Mouse (Mus musculus) heart, adult 8-10 months (tissue): Measurements from ENCODE around the gene Zpbp2. TPM values are rescaled to one million over a fixed set of nuclear protein-coding genes. Genes with fewer than 3 reads are reported as not detected.
"Not testable (repeated sequence)": the region's sequence is repeated elsewhere in the genome, so short reads cannot be mapped to it uniquely, and the experiment has no call there.

Experiments used
- DNase-seq: peaks from one replicate; pipeline ENCODE4 v3.0.0; 2022; ENCODE audit warnings: low spot score
- total RNA-seq, 4 experiments: library from RNA; stranded (reverse); gene quantifications; 2 replicates each; pipeline ENCODE4 v1.2.4; 2022

The Zpbp2 gene
- total RNA-seq, 4 experiments from 2014 or later, result not detected

DNA sequence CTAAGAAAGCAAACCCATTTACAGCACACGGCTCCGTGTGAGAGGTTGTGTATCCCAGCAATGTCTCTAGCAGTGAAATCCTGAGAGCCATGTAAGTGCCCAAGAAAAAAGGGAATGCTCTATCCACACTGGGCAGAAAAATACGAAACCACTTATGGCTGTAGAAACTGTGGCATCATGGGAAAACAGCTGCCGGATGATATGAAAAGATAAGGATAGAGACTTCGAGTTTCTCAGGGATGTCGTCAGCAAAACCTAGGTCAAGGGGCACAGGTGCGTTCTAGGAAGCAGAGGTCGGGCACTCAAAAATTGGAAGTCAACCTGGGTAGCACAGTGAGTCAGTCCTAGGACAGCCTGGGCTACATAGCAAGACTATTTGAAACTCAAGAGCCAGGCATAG, 38.4 kb downstream of the Zpbp2 start:
- no peak for DNase-seq

DNA sequence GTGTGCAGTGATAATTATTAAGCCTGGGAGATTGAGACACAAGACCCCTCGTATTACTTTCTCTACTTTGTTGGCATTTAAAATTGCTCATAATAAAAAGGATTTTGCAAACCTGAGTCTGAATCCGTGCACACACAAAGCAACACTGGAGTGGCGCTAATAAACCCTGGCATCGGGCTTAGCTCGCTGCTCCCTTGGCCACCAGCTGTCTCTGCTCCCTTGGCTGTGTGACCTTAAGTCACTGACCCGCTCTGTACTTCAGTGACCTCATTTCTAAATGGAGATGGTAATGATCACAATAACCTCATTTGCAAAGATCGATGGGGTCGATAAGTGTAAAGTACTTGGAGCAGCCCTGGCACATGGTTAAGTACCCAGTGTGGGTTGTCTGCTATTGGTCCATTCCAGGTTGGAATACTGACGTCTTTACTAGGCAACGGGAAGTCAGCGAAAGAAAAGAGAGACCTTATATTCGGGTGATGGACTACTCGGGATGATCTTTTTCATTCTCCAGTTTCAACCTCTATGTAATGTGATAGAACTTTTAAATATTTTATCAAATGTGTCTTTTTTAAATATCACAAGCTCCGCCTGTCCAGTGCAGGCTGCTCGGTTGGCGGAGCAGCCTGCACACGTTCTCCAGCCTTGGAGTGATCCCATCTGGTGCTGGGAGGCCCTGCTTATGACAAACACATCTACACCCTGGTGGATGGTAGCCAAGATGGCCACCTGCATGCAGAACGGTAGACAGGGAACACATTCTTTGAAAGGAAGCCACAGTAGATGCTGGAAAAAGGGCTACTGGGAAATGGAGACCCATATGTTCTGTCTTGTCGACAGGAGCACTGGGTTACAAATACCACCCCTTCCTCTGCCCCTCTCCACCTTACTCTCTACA, 39.9 kb downstream of the Zpbp2 start:
- no peak for DNase-seq

DNA sequence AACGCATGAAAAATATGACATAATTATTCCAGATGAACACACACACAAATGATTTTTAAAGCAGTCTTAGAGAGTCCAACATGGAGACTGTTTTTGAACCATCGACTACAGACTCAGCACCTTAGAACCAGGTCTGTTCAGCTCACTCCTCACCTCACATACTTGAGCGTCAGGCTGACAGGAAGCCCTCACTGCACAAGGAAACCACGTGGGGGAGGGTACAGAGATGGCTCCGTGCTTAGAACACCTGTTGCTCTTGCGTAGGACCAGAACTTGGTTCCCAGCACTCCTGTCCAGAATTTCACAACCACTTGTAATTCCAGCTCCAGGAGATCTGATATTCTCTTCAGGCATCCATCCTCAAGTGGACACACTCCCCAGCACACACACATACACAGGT, 44.1 kb downstream of the Zpbp2 start:
- no peak for DNase-seq

DNA sequence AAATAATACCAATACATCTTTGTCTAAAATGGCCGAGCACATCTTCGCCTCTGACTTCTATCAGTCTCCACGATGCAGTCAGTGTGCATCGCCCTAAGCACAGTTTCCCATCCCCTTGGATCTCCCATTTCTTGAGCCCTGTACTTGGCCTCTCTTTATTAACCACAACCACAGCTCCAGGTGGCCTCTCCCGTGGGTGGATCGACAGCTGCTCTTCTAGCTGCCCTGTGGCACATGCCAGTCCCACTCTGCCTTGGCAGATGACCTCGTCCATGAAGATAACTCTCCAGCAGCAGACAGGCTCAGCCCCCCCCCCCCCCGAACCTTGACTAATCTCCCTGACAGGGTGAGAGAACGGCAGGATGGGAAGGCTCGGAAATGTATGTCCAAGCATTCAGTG, 44.6 kb downstream of the Zpbp2 start:
- DNase-seq, result no peak

DNA sequence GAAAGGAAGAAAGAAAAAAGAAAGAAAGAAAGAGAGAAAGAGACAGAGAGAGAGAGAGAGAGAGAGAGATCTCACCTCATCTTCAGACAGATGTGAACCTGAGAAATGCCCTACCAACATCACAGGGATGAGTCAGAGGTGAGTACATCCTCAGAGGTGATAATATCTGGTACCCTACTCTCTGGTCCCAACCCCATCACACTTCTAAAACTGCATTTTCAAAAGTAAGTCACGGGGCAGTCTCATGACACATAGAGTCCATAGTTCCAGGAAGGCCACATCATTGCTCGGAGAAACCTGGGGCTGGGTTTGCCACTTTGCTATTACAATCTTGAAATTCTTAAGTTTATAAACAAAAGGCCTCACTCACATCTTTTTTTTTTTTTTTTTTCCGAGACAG, 45.1 kb downstream of the Zpbp2 start:
- no peak for DNase-seq

DNA sequence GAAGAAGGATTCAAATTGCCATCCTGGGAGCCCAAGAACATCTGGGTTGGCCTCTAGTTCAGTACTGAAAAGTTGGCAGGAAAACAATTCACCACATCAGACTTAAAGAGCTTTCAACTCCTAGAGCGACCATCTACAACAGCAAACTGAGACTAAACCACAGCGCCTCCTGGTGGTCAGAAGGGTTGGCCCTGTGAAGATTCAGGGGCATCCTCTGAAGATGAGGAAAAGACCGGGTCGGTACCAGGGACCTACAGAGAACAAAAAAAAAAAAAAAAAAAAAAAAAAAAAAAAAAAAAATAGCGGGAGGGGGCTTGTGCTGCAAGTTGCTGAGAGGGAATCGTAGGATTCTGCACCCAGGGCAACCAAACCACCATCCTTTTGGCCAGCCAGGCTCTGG, 46.5 kb downstream of the Zpbp2 start:
- DNase-seq, result peak; percentile 46

DNA sequence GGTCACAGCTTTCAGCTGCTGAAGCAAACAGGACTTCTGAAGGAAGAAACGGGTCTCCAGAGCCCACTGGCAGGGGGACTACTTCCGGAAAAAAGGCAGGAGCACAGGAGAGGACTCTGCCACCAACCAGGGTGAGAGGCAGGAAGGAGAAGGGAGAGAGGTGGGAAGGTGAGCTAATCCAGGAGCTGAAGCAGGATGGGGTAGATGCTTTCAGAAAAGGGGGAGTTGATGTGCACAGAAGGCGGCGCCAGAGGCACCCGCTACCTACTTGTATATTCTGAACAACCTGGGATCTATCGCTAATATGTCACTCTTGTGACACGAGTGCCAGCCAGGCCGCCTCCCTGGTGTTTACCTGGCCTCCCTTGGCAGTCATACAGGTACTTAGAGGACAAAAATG, 47.1 kb downstream of the Zpbp2 start, which contains the start of gene Lrrc3c:
Gene Lrrc3c, plus strand, starts transcription at position 301 of the 400 bp plus-strand sequence.
- no peak for DNase-seq

DNA sequence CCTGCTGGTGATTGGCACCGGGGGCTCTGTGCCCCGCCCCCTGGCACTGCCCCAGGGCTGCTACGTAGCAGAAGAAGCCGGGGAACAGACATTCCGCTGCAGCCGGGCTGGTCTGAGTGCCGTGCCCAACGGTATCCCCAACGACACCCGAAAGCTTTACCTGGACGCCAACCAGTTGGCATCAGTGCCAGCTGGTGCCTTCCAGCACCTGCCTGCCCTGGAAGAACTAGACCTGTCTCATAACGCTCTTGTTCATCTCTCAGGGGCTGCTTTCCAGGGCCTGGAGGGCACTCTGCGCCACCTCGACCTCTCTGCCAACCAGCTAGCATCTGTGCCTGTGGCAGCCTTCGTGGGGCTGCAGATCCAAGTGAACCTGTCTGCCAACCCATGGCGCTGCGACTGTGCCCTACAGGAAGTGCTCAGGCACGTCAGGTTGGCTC, 48.0 kb downstream of the Zpbp2 start:
- no peak for DNase-seq

DNA sequence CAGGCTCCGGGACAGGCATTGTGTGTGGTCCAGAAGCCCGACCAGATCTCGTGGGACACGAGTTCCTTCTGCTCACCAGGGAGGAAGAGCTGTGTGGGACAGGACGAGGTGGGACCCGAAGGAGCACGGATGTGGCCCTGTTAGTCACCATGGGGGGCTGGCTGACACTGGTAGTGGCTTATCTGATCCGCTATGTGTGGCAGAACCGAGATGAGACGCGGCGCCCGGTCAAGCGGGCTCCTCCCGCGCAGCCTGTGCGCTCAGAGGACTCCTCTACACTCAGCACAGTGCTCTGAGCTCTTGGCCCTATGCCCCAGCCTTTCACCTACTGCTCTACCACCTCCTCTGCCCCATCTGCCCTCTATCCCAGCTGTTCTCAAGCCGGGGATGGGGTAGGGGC, 48.4 kb downstream of the Zpbp2 start:
- DNase-seq, result no peak

DNA sequence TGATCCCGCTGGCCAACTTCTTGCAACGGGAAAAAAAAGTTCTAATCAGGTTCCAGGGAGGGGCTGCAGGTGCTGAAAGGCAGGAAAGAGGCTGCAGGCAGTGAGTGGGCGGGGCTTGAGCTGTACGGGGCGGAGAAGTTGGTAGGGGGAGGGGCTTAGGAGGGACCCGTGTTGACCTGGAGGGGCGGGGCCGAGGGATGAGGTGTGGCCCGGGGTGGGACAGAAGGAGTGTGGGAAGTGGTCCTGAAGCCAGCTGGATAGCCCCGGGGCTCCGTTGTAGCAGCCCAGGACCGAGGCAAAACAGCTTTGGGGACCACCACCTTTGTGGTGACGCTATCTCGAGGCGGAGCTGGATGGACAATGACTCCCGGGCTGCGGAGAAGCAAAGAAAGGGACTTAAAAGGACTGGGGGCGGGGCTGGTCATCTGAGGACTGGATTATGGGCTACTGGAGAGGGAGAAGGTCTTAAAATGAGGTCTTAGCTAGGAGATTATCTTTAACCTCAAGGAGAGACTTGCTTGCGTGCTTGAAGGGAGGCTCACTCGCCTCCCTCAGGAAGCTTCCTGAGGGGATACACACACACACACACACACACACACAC, 51.3 kb downstream of the Zpbp2 start:
- no peak for DNase-seq

DNA sequence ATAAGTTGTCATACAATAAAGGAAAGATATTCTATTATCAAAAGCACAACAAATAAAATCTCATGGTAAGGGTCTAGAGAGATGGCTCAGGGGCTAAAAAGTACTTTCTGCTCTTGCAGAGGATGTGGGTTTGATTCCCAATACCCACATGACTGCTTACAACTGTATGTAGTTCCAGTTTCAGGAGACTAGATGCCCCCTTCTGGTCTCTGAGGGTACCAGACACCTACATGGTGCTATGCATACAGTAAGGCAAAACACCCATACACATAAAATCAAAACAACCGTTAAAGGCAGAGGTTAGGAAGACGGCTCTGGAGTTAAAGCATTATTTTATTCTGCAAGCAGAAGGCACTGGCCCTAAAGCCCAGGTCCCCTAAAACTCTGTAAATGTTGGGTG, 53.1 kb downstream of the Zpbp2 start:
- DNase-seq, result no peak

DNA sequence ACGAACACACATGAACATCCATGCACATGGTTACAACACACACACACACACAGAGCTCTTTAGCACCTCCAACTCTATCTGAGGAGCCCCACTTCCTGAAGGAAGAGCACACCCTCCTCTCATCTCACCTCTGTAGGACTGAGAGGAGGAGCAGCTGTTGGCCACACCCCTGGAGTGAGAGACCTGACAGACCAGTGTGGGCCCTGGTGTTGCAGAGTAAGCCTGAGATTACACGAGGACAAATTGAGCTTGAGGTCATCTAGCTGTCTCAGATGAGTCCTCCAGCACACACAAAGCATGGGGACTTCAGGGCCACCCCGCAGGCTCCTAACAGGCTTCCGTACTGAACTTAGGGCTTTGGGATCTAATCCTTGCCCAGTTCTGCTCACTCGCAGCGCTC, 54.0 kb downstream of the Zpbp2 start:
- DNase-seq, result not testable (repeated sequence)

DNA sequence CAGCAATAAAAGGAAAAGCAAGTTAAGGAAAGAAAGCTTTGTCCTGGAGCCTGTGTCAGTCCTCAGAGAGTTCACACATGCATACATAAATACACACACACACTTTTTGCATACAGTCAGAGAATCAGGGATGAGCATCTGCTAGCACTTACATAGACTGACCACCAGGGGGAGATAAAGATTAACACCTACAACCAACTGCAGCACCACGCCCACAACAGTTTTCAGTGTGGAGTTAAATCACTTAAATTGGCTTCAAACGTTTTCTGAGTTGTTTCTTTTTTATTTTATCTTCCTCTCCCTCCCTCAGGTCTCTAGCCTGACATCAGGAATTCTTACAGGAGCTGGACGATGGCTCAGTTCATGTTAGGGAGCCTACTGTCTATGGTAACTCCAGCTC, 55.9 kb downstream of the Zpbp2 start:
- DNase-seq, result peak; percentile 47

Other genes starting within 250 kb of the Zpbp2 start
- not detected for gene Neurod2, start 221.4 kb upstream of the Zpbp2 start, total RNA-seq
- gene Ppp1r1b, start 202.7 kb upstream of the Zpbp2 start, total RNA-seq, result 10 to 100 TPM in 2 of 4 experiments, 1 to 10 TPM in 2; 4.0 to 11.3 (median 7.1) TPM
- 10 to 100 TPM; 17.2 to 28.8 (median 23.7) TPM for gene Stard3, start 192.7 kb upstream of the Zpbp2 start, total RNA-seq
- gene Tcap, start 167.3 kb upstream of the Zpbp2 start, total RNA-seq, result 1,000 to 10,000 TPM; 2,176 to 4,520 (median 3,450) TPM
- gene Pnmt, start 164.6 kb upstream of the Zpbp2 start, total RNA-seq, result 1 to 10 TPM in 3 of 4 experiments, not detected in 1; 1.2 to 1.6 (median 1.4) TPM
- 1 to 10 TPM; 8.2 to 9.6 (median 8.9) TPM for gene Pgap3, start 150.6 kb upstream of the Zpbp2 start, total RNA-seq
- gene Erbb2, start 138.6 kb upstream of the Zpbp2 start, total RNA-seq, result 1 to 10 TPM; 5.4 to 9.1 (median 8.0) TPM
- 10 to 100 TPM; 66.9 to 78.4 (median 71.0) TPM for gene Mien1, start 112.1 kb upstream of the Zpbp2 start, total RNA-seq
- under 1 TPM in 1 of 4 experiments, not detected in 3; 0.19 TPM for gene Grb7, start 104.7 kb upstream of the Zpbp2 start, total RNA-seq
- gene Ikzf3, start 5.1 kb upstream of the Zpbp2 start, total RNA-seq, result 1 to 10 TPM in 2 of 4 experiments, under 1 TPM in 2; 0.47 to 1.3 (median 0.86) TPM
- gene Ormdl3, start 36.3 kb downstream of the Zpbp2 start, total RNA-seq, result 10 to 100 TPM; 39.7 to 46.4 (median 43.1) TPM
- gene Lrrc3c, start 47.2 kb downstream of the Zpbp2 start, total RNA-seq, result not detected
- gene Gm12355, start 74.6 kb downstream of the Zpbp2 start, total RNA-seq, result 10 to 100 TPM in 1 of 4 experiments, 1 to 10 TPM in 3; 4.8 to 12.3 (median 7.9) TPM
- 1 to 10 TPM; 1.6 to 3.4 (median 2.8) TPM for gene Gsdma3, start 75.3 kb downstream of the Zpbp2 start, total RNA-seq
- under 1 TPM in 1 of 4 experiments, not detected in 3; 0.25 TPM for gene Gsdma2, start 95.7 kb downstream of the Zpbp2 start, total RNA-seq
- under 1 TPM in 2 of 4 experiments, not detected in 2; 0.14 to 0.16 TPM for gene Gsdma, start 113.3 kb downstream of the Zpbp2 start, total RNA-seq
- 100 to 1,000 TPM in 1 of 4 experiments, 10 to 100 TPM in 3; 95.0 to 106 (median 99.1) TPM for gene Psmd3, start 131.5 kb downstream of the Zpbp2 start, total RNA-seq
- not detected for gene Csf3, start 150.2 kb downstream of the Zpbp2 start, total RNA-seq
- gene Med24, start 178.3 kb downstream of the Zpbp2 start, total RNA-seq, result 10 to 100 TPM; 44.4 to 49.9 (median 46.8) TPM
- gene Thra, start 189.5 kb downstream of the Zpbp2 start, total RNA-seq, result 10 to 100 TPM; 92.5 to 98.4 (median 95.1) TPM
- 100 to 1,000 TPM in 2 of 4 experiments, 10 to 100 TPM in 2; 81.4 to 121 (median 101) TPM for gene Nr1d1, start 224.2 kb downstream of the Zpbp2 start, total RNA-seq
- 10 to 100 TPM; 72.1 to 84.3 (median 78.7) TPM for gene Msl1, start 244.4 kb downstream of the Zpbp2 start, total RNA-seq